Mouse (Mus musculus) erythroblast, embryonic 14.5 days (primary cell): ENCODE data around the gene Plekha7.

Source experiments
- GATA1 ChIP-seq: IDR thresholded peaks from 2 replicates; pipeline ENCODE4 v1.6.1; 2012; ENCODE audit warnings: low read length, inconsistent platforms, mixed read lengths
- TAL1 ChIP-seq: IDR thresholded peaks from 3 replicates; pipeline ENCODE4 v1.6.1; 2012; ENCODE audit warnings: low read length, inconsistent platforms, mixed read lengths

DNA sequence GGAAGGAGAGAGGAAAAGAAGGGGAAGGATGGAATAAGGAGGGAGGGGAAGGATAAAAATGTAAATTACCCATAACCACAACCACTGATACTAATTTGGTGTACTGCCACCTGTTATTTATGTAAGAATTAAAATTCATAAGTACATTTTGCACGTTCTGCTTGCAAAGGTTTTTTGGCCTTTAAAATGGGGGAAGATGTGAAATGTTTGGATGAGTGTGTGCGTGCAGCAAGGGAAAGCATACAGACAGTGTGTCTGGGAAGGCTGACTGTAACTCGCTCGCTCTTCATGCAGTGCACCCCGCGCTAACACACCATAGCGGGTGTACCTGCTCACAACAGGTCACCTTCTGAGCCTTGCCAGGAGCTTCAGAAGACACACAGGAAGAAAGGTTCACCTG lies 90.4 kb downstream of the Plekha7 start:
- TF ChIP-seq GATA1 = no peak
- TF ChIP-seq TAL1 = no peak
